Mouse (Mus musculus): ENCODE data around the gene Synm.

Gene Synm

GRCm38 (mm10) chr7:67699301-67699700, 60.2 kb downstream of the Synm start:
- no peak for DNase-seq (ENCODE audit: low spot score)

- no peak for DNase-seq (ENCODE audit: low spot score)
Measured at GRCm38 (mm10) chr7:67697892-67698630, 61.5 kb downstream of the Synm start.

GRCm38 (mm10) chr7:67695906-67696305, 63.6 kb downstream of the Synm start:
- DNase-seq (ENCODE audit: low spot score) = no peak

DNA sequence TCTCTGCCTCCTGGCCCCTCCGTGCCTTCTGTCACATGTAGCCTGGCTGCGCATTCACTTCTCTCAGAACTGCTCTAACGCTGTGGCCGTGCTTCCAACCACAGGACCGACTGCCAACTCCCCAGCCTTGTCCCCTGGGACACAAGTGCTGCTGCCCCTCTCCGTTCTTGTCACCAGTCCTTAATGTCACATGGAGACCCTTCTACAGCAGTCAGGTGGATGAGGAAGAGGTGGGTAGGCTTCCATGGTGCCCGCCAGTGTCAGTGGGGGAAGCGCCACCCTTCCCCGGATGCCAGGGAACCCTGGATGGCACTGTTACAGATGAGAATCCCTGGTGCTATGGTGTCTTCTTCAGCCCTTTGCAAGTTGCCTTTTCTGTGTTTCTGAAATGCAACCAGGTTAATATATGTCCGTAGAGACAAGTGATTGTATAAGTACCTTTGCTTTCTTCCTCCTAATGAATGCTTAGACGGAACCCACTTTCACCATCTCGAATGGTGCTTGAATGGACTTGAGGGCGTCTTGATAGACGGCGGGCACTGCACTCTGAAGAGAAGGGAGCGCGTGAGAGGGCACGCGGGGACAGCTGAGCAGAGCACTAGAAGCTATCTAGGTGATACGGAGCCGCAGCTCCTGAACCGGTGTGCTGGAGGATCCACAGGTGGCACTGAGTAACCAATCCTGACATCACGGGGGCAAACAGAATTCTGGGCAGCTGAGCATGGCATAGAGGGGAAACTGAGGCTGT, 66.6 kb downstream of the Synm start:
- no peak for DNase-seq (ENCODE audit: low spot score)

GRCm38 (mm10) chr7:67692141-67692540, 67.4 kb downstream of the Synm start:
- no peak for DNase-seq (ENCODE audit: low spot score)

- DNase-seq (ENCODE audit: low spot score) = no peak
Measured at GRCm38 (mm10) chr7:67691036-67691435, 68.5 kb downstream of the Synm start.

DNA sequence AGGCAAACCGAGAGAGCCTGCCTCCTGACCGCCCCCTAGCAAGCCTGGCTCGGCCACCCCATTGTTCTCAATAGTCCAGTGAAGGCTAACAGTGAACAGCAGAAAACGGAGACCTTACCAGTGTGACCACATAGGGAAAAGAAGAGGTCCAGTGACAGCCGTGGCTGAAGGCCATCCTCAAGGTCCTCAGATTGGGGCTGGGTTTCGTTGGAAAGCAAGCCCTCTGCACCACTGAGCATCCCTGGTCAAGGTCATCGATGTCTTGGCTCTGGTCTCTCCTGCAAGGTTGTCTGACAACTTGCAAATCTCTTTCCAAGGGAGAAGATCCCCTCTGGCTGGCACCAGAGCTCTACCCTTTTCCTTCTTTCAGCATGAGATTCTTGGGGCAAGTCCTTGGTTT, 69.7 kb downstream of the Synm start:
- no peak for DNase-seq (ENCODE audit: low spot score)

GRCm38 (mm10) chr7:67688281-67688680, 71.3 kb downstream of the Synm start:
- peak; percentile 18 for DNase-seq (ENCODE audit: low spot score)

- DNase-seq (ENCODE audit: low spot score) = no peak
Measured at GRCm38 (mm10) chr7:67686545-67686944, 73.0 kb downstream of the Synm start.

- DNase-seq (ENCODE audit: low spot score) = no peak
Measured at GRCm38 (mm10) chr7:67683006-67683405, 76.5 kb downstream of the Synm start.

GRCm38 (mm10) chr7:67681078-67681477, 78.5 kb downstream of the Synm start:
- no peak for DNase-seq (ENCODE audit: low spot score)
